In genomic region chr2:50173730-50174528, GRCm38 (mm10) we compare ENCODE assay signal across 17 mouse cellular contexts.
A peak's percentile ranks its signal among the peaks of the same experiment; 100 is the strongest.
DNase-seq lines count a peak whose midpoint lies in the region; ATAC-seq and TF ChIP-seq lines count a peak whose summit lies in the region.
"Had no signal": no experiment of that assay in that cellular context is flagged by ENCODE, and none has a peak within 500 bp of the region (broad histone marks: within the 10 kb centered on the region; RNA-seq: fewer than 3 reads in every experiment).

No protein-coding gene starts in this region.

- no peaks in the 10 kb centered on the region for H3K27me3 ChIP-seq in hindbrain, embryonic 15.5 days
- H3K27me3 ChIP-seq in hindbrain, embryonic 12.5 days: no peaks in the 10 kb centered on the region
- no peaks in the 10 kb centered on the region for H3K27me3 ChIP-seq in midbrain, embryonic 16.5 days (ENCODE audit: control insufficient read depth, insufficient read depth, low read depth, low read length)
- H3K27me3 ChIP-seq in midbrain, embryonic 10.5 days (ENCODE audit: low read depth, poor library complexity, severe bottlenecking): no peaks in the 10 kb centered on the region
- H3K27me3 ChIP-seq in forebrain, postnatal 0 days (ENCODE audit: insufficient read depth, low read length): no peaks in the 10 kb centered on the region
- H3K27me3 ChIP-seq: heart, embryonic 15.5 days had no signal

- no peaks in the 10 kb centered on the region for H3K9me3 ChIP-seq in hindbrain, embryonic 15.5 days
- H3K9me3 ChIP-seq in hindbrain, embryonic 12.5 days (replicated peaks): 0 out of 2 replicates have a peak, but pooled peaks cover 3% of the 10 kb centered on the region
- no peaks in the 10 kb centered on the region for H3K9me3 ChIP-seq in midbrain, embryonic 16.5 days (replicated peaks; ENCODE audit: control insufficient read depth, low read length, poor library complexity, severe bottlenecking)
- no peaks in the 10 kb centered on the region; the same call in 1 of the 2 replicates for H3K9me3 ChIP-seq in midbrain, embryonic 10.5 days (replicated peaks)
- H3K9me3 ChIP-seq in forebrain, postnatal 0 days (ENCODE audit: low read length): no peaks in the 10 kb centered on the region
- H3K9me3 ChIP-seq: heart, embryonic 15.5 days had no signal

- TF ChIP-seq CTCF in forebrain, postnatal 0 days (IDR thresholded peaks at IDR 0.05; ENCODE audit: low read depth): no peak

- H3K9ac ChIP-seq in hindbrain, embryonic 15.5 days: no peak overlapping the region
- no peak overlapping the region for H3K9ac ChIP-seq in hindbrain, embryonic 12.5 days
- H3K9ac ChIP-seq in midbrain, embryonic 16.5 days (ENCODE audit: low read depth, low read length): no peak overlapping the region
- no peak overlapping the region for H3K9ac ChIP-seq in forebrain, postnatal 0 days
- H3K9ac ChIP-seq: heart, embryonic 15.5 days had no signal

- H3K4me2 ChIP-seq in hindbrain, embryonic 15.5 days: no peak overlapping the region
- no peak overlapping the region for H3K4me2 ChIP-seq in hindbrain, embryonic 12.5 days (replicated peaks)
- H3K4me2 ChIP-seq in midbrain, embryonic 16.5 days (ENCODE audit: low read length): no peak overlapping the region
- no peak overlapping the region for H3K4me2 ChIP-seq in forebrain, postnatal 0 days (ENCODE audit: low read depth)
- H3K4me2 ChIP-seq: heart, embryonic 11.5 days; heart, embryonic 15.5 days had no signal

- H3K4me1 ChIP-seq in hindbrain, embryonic 15.5 days (replicated peaks): no peaks in the 10 kb centered on the region
- H3K4me1 ChIP-seq in hindbrain, embryonic 12.5 days: peaks cover 8% of the 10 kb centered on the region
- no peaks in the 10 kb centered on the region; the same call in 1 of the 2 replicates for H3K4me1 ChIP-seq in midbrain, embryonic 16.5 days (ENCODE audit: control insufficient read depth, insufficient read depth, low read length)
- H3K4me1 ChIP-seq in midbrain, embryonic 10.5 days: peaks cover 16% of the 10 kb centered on the region
- no peaks in the 10 kb centered on the region for H3K4me1 ChIP-seq in forebrain, postnatal 0 days (ENCODE audit: insufficient read depth)

- 71% methylated on average over 12 of the region's 12 CpGs for WGBS in hindbrain, embryonic 15.5 days
- 75% methylated on average over 12 of the region's 12 CpGs for WGBS in hindbrain, embryonic 12.5 days
- 65% methylated on average over 12 of the region's 12 CpGs for WGBS in midbrain, embryonic 16.5 days
- WGBS in midbrain, embryonic 10.5 days: 87% methylated on average over 12 of the region's 12 CpGs
- WGBS in forebrain, postnatal 0 days: 39% methylated on average over 12 of the region's 12 CpGs

- no peaks in the 10 kb centered on the region for H3K36me3 ChIP-seq in hindbrain, embryonic 15.5 days
- H3K36me3 ChIP-seq in hindbrain, embryonic 12.5 days: no peaks in the 10 kb centered on the region
- no peaks in the 10 kb centered on the region for H3K36me3 ChIP-seq in midbrain, embryonic 16.5 days (ENCODE audit: control insufficient read depth, insufficient read depth, low read length)
- H3K36me3 ChIP-seq in midbrain, embryonic 10.5 days: no peaks in the 10 kb centered on the region
- H3K36me3 ChIP-seq in forebrain, postnatal 0 days (ENCODE audit: insufficient read depth): no peaks in the 10 kb centered on the region
- H3K36me3 ChIP-seq: embryonic facial prominence, embryonic 10.5 days; heart, embryonic 15.5 days had no signal

- no peak overlapping the region for H3K27ac ChIP-seq in hindbrain, embryonic 15.5 days (replicated peaks)
- no peak overlapping the region for H3K27ac ChIP-seq in hindbrain, embryonic 12.5 days
- H3K27ac ChIP-seq in midbrain, embryonic 16.5 days (ENCODE audit: low read length): no peak overlapping the region
- H3K27ac ChIP-seq in midbrain, embryonic 10.5 days (replicated peaks): no peak overlapping the region
- H3K27ac ChIP-seq in forebrain, postnatal 0 days (ENCODE audit: low read depth, low read length): no peak overlapping the region
- H3K27ac ChIP-seq: embryonic facial prominence, embryonic 10.5 days; heart, adult 2 months; heart, embryonic 15.5 days had no signal

- DNase-seq in midbrain, embryonic 10.5 days (ENCODE audit: low spot score): no peak
- DNase-seq in forebrain, postnatal 0 days: no peak
- DNase-seq: adrenal gland, adult 2 months; adrenal gland, postnatal 25 days; cerebellum, adult 2 months; cerebellum, postnatal 10 days; gastrocnemius, postnatal 14 days; heart, adult 2 months; heart, postnatal 14 days had no signal

- no peak overlapping the region for H3K4me3 ChIP-seq in hindbrain, embryonic 15.5 days
- no peak overlapping the region for H3K4me3 ChIP-seq in hindbrain, embryonic 12.5 days
- H3K4me3 ChIP-seq in midbrain, embryonic 16.5 days (ENCODE audit: low read depth, low read length): no peak overlapping the region
- no peak overlapping the region for H3K4me3 ChIP-seq in midbrain, embryonic 10.5 days
- no peak overlapping the region for H3K4me3 ChIP-seq in forebrain, postnatal 0 days (ENCODE audit: low read depth, low read length)
- H3K4me3 ChIP-seq: embryonic facial prominence, embryonic 10.5 days; heart, adult 2 months; heart, embryonic 15.5 days had no signal

- ATAC-seq in hindbrain, embryonic 15.5 days (ENCODE audit: low FRiP score, low read depth): peak; percentile 30; the same call in 1 of the 2 replicates
- no peak for ATAC-seq in hindbrain, embryonic 12.5 days (ENCODE audit: low FRiP score)
- peak; percentile 59; the same call in 1 of the 2 replicates for ATAC-seq in midbrain, embryonic 16.5 days
- ATAC-seq in forebrain, postnatal 0 days: peak; percentile 27; the same call in 1 of the 2 replicates
- ATAC-seq in megakaryocyte, adult 5-6 weeks (ENCODE audit: poor library complexity, severe bottlenecking): no peak
- ATAC-seq: intestine, embryonic 16.5 days had no signal

Comparison
In these comparisons a context has a peak if more than half of its experiments do, and no peak if none do; other contexts are left out.
1. ATAC-seq: peak in hindbrain, embryonic 15.5 days (single experiment), midbrain, embryonic 16.5 days (single experiment) and forebrain, postnatal 0 days (single experiment); none in hindbrain, embryonic 12.5 days (single experiment) and megakaryocyte, adult 5-6 weeks (single experiment).